Mouse (Mus musculus): Measurements from ENCODE around the gene Sike1. TPM values are rescaled to one million over a fixed set of nuclear protein-coding genes. Genes with fewer than 3 reads are reported as not detected.

Sike1 gene
- total RNA-seq (2014; rRNA removed; ENCODE audit: low replicate concordance) (31.8 TPM in 2 replicates), polyA plus RNA-seq (2015; fragmentation: Nextera tagmentation; extraction: Ambion mirVana) (60.0 and 72.5 TPM in 2 replicates)

DNA sequence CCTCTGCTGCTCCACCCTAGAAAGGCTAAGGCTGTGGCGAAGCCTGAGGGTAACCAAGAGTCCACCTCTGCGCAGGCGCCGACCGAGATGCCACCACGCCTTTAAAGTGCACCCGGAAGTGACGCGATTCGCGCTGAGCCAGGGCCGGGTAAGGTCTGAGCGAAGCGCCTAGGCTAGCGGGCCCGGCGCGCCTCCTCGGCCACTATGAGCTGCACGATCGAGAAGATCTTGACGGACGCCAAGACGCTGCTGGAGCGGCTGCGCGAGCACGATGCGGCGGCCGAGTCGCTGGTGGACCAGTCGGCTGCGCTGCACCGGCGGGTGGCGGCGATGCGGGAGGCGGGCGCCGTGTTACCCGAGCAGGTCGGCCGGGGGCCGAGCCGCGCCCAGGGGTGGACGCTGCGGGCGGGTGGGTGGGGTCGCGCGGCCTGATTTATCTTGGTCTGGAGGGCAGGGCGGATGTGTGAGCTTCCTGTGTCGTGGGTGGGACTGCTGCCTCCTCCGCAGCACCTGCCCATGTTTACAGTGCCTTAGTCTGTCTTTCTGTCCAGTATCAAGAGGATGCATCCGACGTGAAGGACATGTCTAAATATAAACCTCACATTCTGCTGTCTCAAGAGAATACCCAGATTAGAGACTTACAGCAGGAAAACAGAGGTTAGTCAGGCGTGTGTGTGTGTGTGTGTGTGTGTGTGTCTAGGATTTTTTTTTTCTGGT lies at the start of gene Sike1:
Gene Sike1, plus strand, starts transcription at position 104 of the 717 bp plus-strand sequence.
- under 1% methylated on average over 59 of the region's 60 CpGs for WGBS
- Histone ChIP-seq H3K4me1 (ENCODE audit: control insufficient read depth, insufficient read depth) (peaks cover 13% of the 10 kb centered on the region), H3K4me2 (ENCODE audit: low read depth, low read length) (peak within 1 kb of the TSS; percentile 76), H3K36me3 (replicated peaks; ENCODE audit: control insufficient read depth, insufficient read depth, low read length) (peaks cover 26% of the 10 kb centered on the region), H3K4me3 (ENCODE audit: low read depth, low read length) (peak within 1 kb of the TSS; percentile 90), H3K27me3 (ENCODE audit: control insufficient read depth, insufficient read depth, low read length) (no peaks in the 10 kb centered on the region), H3K9me3 (replicated peaks; ENCODE audit: control insufficient read depth, low read length) (no peaks in the 10 kb centered on the region), H3K27ac (ENCODE audit: low read depth) (peak within 1 kb of the TSS; percentile 98), H3K9ac (replicated peaks; ENCODE audit: low read depth, low read length) (peak within 1 kb of the TSS; percentile 84)
- peak; percentile 98 for ATAC-seq (ENCODE audit: insufficient read depth, low read depth)
- peak; percentile 92 for DNase-seq (ENCODE audit: low spot score)
- TF ChIP-seq CTCF (IDR thresholded peaks at IDR 0.05; ENCODE audit: low read depth) (no peak), EP300 (IDR thresholded peaks at IDR 0.05; ENCODE audit: low read depth) (peak; percentile 77; the same call in 1 of the 2 replicates)

- DNase-seq (ENCODE audit: low spot score) (no peak), ATAC-seq (ENCODE audit: insufficient read depth, low read depth) (no peak)
- Histone ChIP-seq H3K4me1 (ENCODE audit: control insufficient read depth, insufficient read depth) (no peaks in the 10 kb centered on the region), H3K9ac (replicated peaks; ENCODE audit: low read depth, low read length) (no peak overlapping the region), H3K36me3 (replicated peaks; ENCODE audit: control insufficient read depth, insufficient read depth, low read length) (no peaks in the 10 kb centered on the region), H3K27ac (ENCODE audit: low read depth) (no peak overlapping the region), H3K4me2 (ENCODE audit: low read depth, low read length) (no peak overlapping the region), H3K27me3 (ENCODE audit: control insufficient read depth, insufficient read depth, low read length) (no peaks in the 10 kb centered on the region), H3K9me3 (replicated peaks; ENCODE audit: control insufficient read depth, low read length) (no peaks in the 10 kb centered on the region), H3K4me3 (ENCODE audit: low read depth, low read length) (no peak overlapping the region)
- no peak for TF ChIP-seq CTCF (IDR thresholded peaks at IDR 0.05; ENCODE audit: low read depth)
- TF ChIP-seq EP300 (IDR thresholded peaks at IDR 0.05; ENCODE audit: low read depth), result no peak
- 79% methylated on average over 3 of the region's 3 CpGs for WGBS
Observed at GRCm38 (mm10) chr3:102946312-102946711, 49.2 kb upstream of the Sike1 start.

GRCm38 (mm10) chr3:102946861-102947260 lies 48.6 kb upstream of the Sike1 start:
- DNase-seq (ENCODE audit: low spot score) (no peak), ATAC-seq (ENCODE audit: insufficient read depth, low read depth) (no peak)
- Histone ChIP-seq H3K4me1 (ENCODE audit: control insufficient read depth, insufficient read depth) (no peaks in the 10 kb centered on the region), H3K27ac (ENCODE audit: low read depth) (no peak overlapping the region), H3K4me3 (ENCODE audit: low read depth, low read length) (no peak overlapping the region), H3K9me3 (replicated peaks; ENCODE audit: control insufficient read depth, low read length) (no peaks in the 10 kb centered on the region), H3K36me3 (replicated peaks; ENCODE audit: control insufficient read depth, insufficient read depth, low read length) (no peaks in the 10 kb centered on the region), H3K4me2 (ENCODE audit: low read depth, low read length) (no peak overlapping the region), H3K9ac (replicated peaks; ENCODE audit: low read depth, low read length) (no peak overlapping the region), H3K27me3 (ENCODE audit: control insufficient read depth, insufficient read depth, low read length) (no peaks in the 10 kb centered on the region)
- 69% methylated on average over 5 of the region's 5 CpGs for WGBS
- TF ChIP-seq EP300 (IDR thresholded peaks at IDR 0.05; ENCODE audit: low read depth) (no peak), CTCF (IDR thresholded peaks at IDR 0.05; ENCODE audit: low read depth) (no peak)

DNA sequence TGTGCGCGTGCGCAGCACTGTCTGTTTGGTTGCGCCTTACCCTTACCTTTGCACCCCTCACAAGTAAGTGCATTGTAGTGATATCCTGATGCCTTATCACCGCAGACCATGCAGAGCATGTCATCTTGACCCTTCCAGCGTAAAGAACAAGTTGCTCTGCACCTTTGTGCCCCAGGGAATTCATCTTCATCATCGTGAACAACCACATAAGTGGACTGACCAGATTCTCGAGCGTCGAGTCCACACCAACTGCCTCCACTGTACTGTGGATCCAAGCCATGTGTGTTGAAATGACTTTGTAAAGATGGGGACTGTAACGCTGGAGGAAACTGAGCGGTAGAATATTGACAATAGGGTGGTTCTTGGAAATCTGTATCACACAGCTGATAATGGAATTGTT lies 41.0 kb upstream of the Sike1 start:
- H3K4me2 ChIP-seq (ENCODE audit: low read depth, low read length), result no peak overlapping the region
- no peak overlapping the region for H3K4me3 ChIP-seq (ENCODE audit: low read depth, low read length)
- no peak overlapping the region for H3K9ac ChIP-seq (replicated peaks; ENCODE audit: low read depth, low read length)
- WGBS, result 85% methylated on average over 12 of the region's 12 CpGs
- no peak for TF ChIP-seq EP300 (IDR thresholded peaks at IDR 0.05; ENCODE audit: low read depth)
- no peak for TF ChIP-seq CTCF (IDR thresholded peaks at IDR 0.05; ENCODE audit: low read depth)
- H3K27me3 ChIP-seq (ENCODE audit: control insufficient read depth, insufficient read depth, low read length), result no peaks in the 10 kb centered on the region
- no peaks in the 10 kb centered on the region for H3K4me1 ChIP-seq (ENCODE audit: control insufficient read depth, insufficient read depth)
- DNase-seq (ENCODE audit: low spot score) (no peak), ATAC-seq (ENCODE audit: insufficient read depth, low read depth) (no peak)
- H3K27ac ChIP-seq (ENCODE audit: low read depth), result no peak overlapping the region
- no peaks in the 10 kb centered on the region for H3K36me3 ChIP-seq (replicated peaks; ENCODE audit: control insufficient read depth, insufficient read depth, low read length)
- no peaks in the 10 kb centered on the region for H3K9me3 ChIP-seq (replicated peaks; ENCODE audit: control insufficient read depth, low read length)

- no peaks in the 10 kb centered on the region for H3K27me3 ChIP-seq (ENCODE audit: control insufficient read depth, insufficient read depth, low read length)
- H3K4me1 ChIP-seq (ENCODE audit: control insufficient read depth, insufficient read depth), result no peaks in the 10 kb centered on the region
- TF ChIP-seq EP300 (IDR thresholded peaks at IDR 0.05; ENCODE audit: low read depth) (no peak), CTCF (IDR thresholded peaks at IDR 0.05; ENCODE audit: low read depth) (no peak)
- no peak for DNase-seq (ENCODE audit: low spot score)
- H3K9me3 ChIP-seq (replicated peaks; ENCODE audit: control insufficient read depth, low read length), result no peaks in the 10 kb centered on the region
- no peak overlapping the region for H3K4me3 ChIP-seq (ENCODE audit: low read depth, low read length)
- H3K9ac ChIP-seq (replicated peaks; ENCODE audit: low read depth, low read length), result no peak overlapping the region
- H3K27ac ChIP-seq (ENCODE audit: low read depth), result no peak overlapping the region
- 83% methylated on average over 3 of the region's 3 CpGs for WGBS
- ATAC-seq (ENCODE audit: insufficient read depth, low read depth), result no peak
- H3K4me2 ChIP-seq (ENCODE audit: low read depth, low read length), result no peak overlapping the region
- no peaks in the 10 kb centered on the region for H3K36me3 ChIP-seq (replicated peaks; ENCODE audit: control insufficient read depth, insufficient read depth, low read length)
Observed at GRCm38 (mm10) chr3:102955143-102955542, 40.4 kb upstream of the Sike1 start.
